Mouse (Mus musculus) cerebellum, adult 18-20 months (tissue): ENCODE measurements at regions not wholly inside any gene's neighbourhood (a gene's known extent, or its start where the extent isn't known, plus 50 kb on each side); places are given as distances from the start of the nearest gene placed in this dataset.

Experiments
- DNase-seq, 2 experiments: peaks; one replicate each; pipeline ENCODE4 v3.0.0; 2021

GRCm38 (mm10) chr2:145003509-145003908 is 164.0 kb upstream of the Slc24a3 start:
- no peak for DNase-seq

- no peak for DNase-seq
Observed at GRCm38 (mm10) chr2:145010674-145011073, 156.9 kb upstream of the Slc24a3 start.

- no peak for DNase-seq
Observed at GRCm38 (mm10) chr2:145011221-145011620, 156.3 kb upstream of the Slc24a3 start.

- no peak for DNase-seq
Observed at GRCm38 (mm10) chr2:145015951-145016350, 151.6 kb upstream of the Slc24a3 start.

- DNase-seq: no peak
Observed at GRCm38 (mm10) chr2:145016939-145017338, 150.6 kb upstream of the Slc24a3 start.

- no peak for DNase-seq
Observed at GRCm38 (mm10) chr2:145017625-145018167, 149.9 kb upstream of the Slc24a3 start.

- no peak for DNase-seq
Observed at GRCm38 (mm10) chr2:145047743-145048142, 119.8 kb upstream of the Slc24a3 start.

- DNase-seq: no peak
Observed at GRCm38 (mm10) chr2:145049655-145050376, 117.7 kb upstream of the Slc24a3 start.

- no peak for DNase-seq
Observed at GRCm38 (mm10) chr2:145052405-145052804, 115.1 kb upstream of the Slc24a3 start.

GRCm38 (mm10) chr2:145056219-145056618 is 111.3 kb upstream of the Slc24a3 start:
- peak; percentile 44 to 61 for DNase-seq

GRCm38 (mm10) chr2:145056762-145057161 is 110.8 kb upstream of the Slc24a3 start:
- no peak for DNase-seq

GRCm38 (mm10) chr2:145069931-145070330 is 97.6 kb upstream of the Slc24a3 start:
- no peak for DNase-seq

GRCm38 (mm10) chr2:145081926-145082325 is 85.6 kb upstream of the Slc24a3 start:
- no peak for DNase-seq

GRCm38 (mm10) chr2:145084621-145085020 is 82.9 kb upstream of the Slc24a3 start:
- no peak for DNase-seq

- no peak for DNase-seq
Observed at GRCm38 (mm10) chr2:145086118-145086517, 81.4 kb upstream of the Slc24a3 start.

- peak; percentile 69 to 72 for DNase-seq
Observed at GRCm38 (mm10) chr2:145103295-145103694, 64.3 kb upstream of the Slc24a3 start.

- DNase-seq: no peak
Observed at GRCm38 (mm10) chr2:145111615-145112014, 55.9 kb upstream of the Slc24a3 start.

GRCm38 (mm10) chr2:145115043-145115442 is 52.5 kb upstream of the Slc24a3 start:
- DNase-seq: no peak
